In the genomic region with DNA sequence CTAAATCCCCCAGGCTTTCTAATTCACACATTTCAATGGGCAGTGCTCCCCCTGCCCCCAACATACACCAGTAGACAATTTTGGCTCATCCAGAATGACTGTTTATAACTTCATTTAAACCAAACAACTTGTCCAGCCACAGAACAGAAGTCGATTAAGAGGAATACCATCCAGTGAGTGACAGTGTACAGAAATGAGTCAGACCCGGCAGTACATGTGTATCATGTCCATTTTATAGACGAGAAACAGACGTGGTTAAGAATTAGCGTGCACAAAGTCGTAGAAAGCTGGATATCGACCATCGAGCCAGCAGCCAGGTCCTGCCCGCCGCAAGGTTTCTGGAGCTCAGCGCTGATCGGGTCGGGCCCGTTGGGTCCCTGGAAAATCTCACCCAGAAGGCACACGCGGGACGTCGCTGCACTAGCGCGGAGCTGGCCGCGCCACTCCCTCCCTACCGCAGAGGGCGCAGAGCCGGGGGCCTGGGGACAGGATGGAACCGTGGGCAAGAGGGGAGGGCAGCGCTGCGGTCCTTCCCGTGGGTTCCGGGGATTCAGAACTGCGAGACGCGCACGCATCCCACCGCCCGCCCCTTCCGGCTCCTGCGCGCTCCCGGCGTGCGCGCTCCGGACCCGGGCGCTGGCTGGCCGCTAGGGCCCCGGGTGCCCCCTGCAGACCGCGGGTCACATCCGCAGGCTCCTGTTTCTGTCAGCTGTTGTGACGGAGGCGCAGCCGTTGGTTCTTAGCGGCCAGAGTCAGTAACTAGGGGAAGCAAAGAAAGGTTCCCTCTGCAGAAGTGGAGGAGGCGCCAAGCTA, we compare ENCODE assay signal across 8 mouse cellular contexts. TPM values are rescaled to one million over a fixed set of nuclear protein-coding genes. Genes with fewer than 3 reads are reported as not detected.
A peak's percentile ranks its signal among the peaks of the same experiment; 100 is the strongest.
DNase-seq lines count a peak whose midpoint lies in the region; ATAC-seq and TF ChIP-seq lines count a peak whose summit lies in the region.

A gene (minus strand): TSS at position 552 of the 813 bp plus-strand sequence.

- H3K4me3 ChIP-seq in gastrocnemius, adult 2 months, result peak within 1 kb of the TSS; percentile 85
- H3K4me3 ChIP-seq in hindbrain, postnatal 0 days (ENCODE audit: low read length), result peak within 1 kb of the TSS; percentile 67
- H3K4me3 ChIP-seq in left cerebral cortex, adult 2 months, result peak within 1 kb of the TSS; percentile 74

- peak; percentile 87 for TF ChIP-seq CTCF in gastrocnemius, adult 2 months (IDR thresholded peaks at IDR 0.05)
- TF ChIP-seq CTCF in hindbrain, postnatal 0 days (IDR thresholded peaks at IDR 0.05; ENCODE audit: low read depth), result peak; percentile 68
- peak; percentile 73 for TF ChIP-seq CTCF in left cerebral cortex, adult 2 months (IDR thresholded peaks at IDR 0.05)

- H3K4me2 ChIP-seq in hindbrain, postnatal 0 days (ENCODE audit: low read depth, low read length), result peak within 1 kb of the TSS; percentile 61

- DNase-seq in WW6 (ENCODE audit: low read depth, low spot score), result peak; percentile 67
- peak; percentile 83 to 94 for DNase-seq in cerebellum, postnatal 4 days (ENCODE audit: low spot score in 2 of 2)
- DNase-seq in gastrocnemius, adult 2 months, result peak; percentile 96
- DNase-seq in hindbrain, postnatal 0 days (ENCODE audit: low spot score), result peak; percentile 96
- DNase-seq in left cerebral cortex, adult 2 months (ENCODE audit: extremely low spot score in 1 of 2, low spot score in 2 of 2), result peak; percentile 89 to 91
- DNase-seq in right cerebral cortex, adult 2 months (ENCODE audit: low spot score in 2 of 2), result peak; percentile 82 to 87
- DNase-seq in urinary bladder, postnatal 14 days (ENCODE audit: low spot score), result peak; percentile 92

- no peaks in the 10 kb centered on the region for H3K9me3 ChIP-seq in hindbrain, postnatal 0 days (ENCODE audit: low read length)

- peaks cover 8% of the 10 kb centered on the region for H3K36me3 ChIP-seq in hindbrain, postnatal 0 days (ENCODE audit: insufficient read depth, low read length)

- ATAC-seq in hindbrain, postnatal 0 days, result peak; percentile 96
- ATAC-seq in megakaryocyte, adult 5-6 weeks (ENCODE audit: poor library complexity, severe bottlenecking), result peak; percentile 73

- intact Hi-C loops in gastrocnemius, adult 2 months (cut with DNase I), result loop anchor here (2.0 kb wide), 2 partner anchors 15 to 97 kb away; a partner anchor contains a TSS
- intact Hi-C loops in left cerebral cortex, adult 2 months (cut with DNase I), result loop anchor here (1.0 to 5.0 kb wide), 4 partner anchors 33 to 585 kb away; a partner anchor contains a TSS

- peaks cover 11% of the 10 kb centered on the region for H3K4me1 ChIP-seq in hindbrain, postnatal 0 days (ENCODE audit: insufficient read depth, low read length)

- peak within 1 kb of the TSS; percentile 96 for H3K27ac ChIP-seq in gastrocnemius, adult 2 months
- peak within 1 kb of the TSS; percentile 92 for H3K27ac ChIP-seq in hindbrain, postnatal 0 days
- H3K27ac ChIP-seq in left cerebral cortex, adult 2 months, result peak within 1 kb of the TSS; percentile 96

- peak within 1 kb of the TSS; percentile 73 for H3K9ac ChIP-seq in hindbrain, postnatal 0 days (replicated peaks; ENCODE audit: low read length)

- under 1% methylated on average over 56 of the region's 56 CpGs for WGBS in hindbrain, postnatal 0 days

- H3K27me3 ChIP-seq in hindbrain, postnatal 0 days (ENCODE audit: insufficient read depth, low read length), result no peaks in the 10 kb centered on the region

RNA-seq across cellular contexts. Expression of the gene that starts here (rescaled TPM):
- 1 to 10 TPM; 2.8 to 3.7 TPM for total RNA-seq in gastrocnemius, adult 2 months (2021)
- 3.6 and 4.3 TPM in 2 replicates for total RNA-seq in hindbrain, postnatal 0 days (2014; rRNA removed)
- polyA plus RNA-seq in hindbrain, postnatal 0 days (2015; fragmentation: Nextera tagmentation; extraction: Ambion mirVana), result 4.9 and 5.2 TPM in 2 replicates
- total RNA-seq in left cerebral cortex, adult 2 months (2021), result 1 to 10 TPM; 5.6 to 7.2 TPM
- 7.5 and 8.1 TPM in 2 replicates for total RNA-seq in megakaryocyte, adult 5-6 weeks (2015)
- 3.8 and 7.1 TPM in 2 replicates for total RNA-seq in megakaryocyte, adult 5-6 weeks (2017)

Comparison
In these comparisons a context has a peak if more than half of its experiments do, and no peak if none do; other contexts are left out.
1. Peak in every context shown above with its lines: DNase-seq, ATAC-seq, H3K4me3 ChIP-seq and H3K27ac ChIP-seq.